Mouse (Mus musculus) hindbrain, embryonic 15.5 days (tissue): Measurements from ENCODE around the gene Ascl1. TPM values are rescaled to one million over a fixed set of nuclear protein-coding genes. Genes with fewer than 3 reads are reported as not detected.

Experiments used
- ATAC-seq: fragments of 200-750 bp; cut with Nextera tagmentation; 2 replicates; pipeline ENCODE4 v1.8.0; 2017; ENCODE audit warnings: low read depth, moderate number of reproducible peaks, moderate TSS enrichment; ENCODE audit not compliant: low FRiP score
- H3K27ac ChIP-seq: fragments of 300-500 bp; sonication (generic); replicated peaks from 2 replicates; pipeline ENCODE4 v1.5.1; 2015; ENCODE audit warnings: mild to moderate bottlenecking, inconsistent platforms
- H3K27me3 ChIP-seq: fragments of 300-500 bp; sonication (generic); 2 replicates; pipeline ENCODE4 v1.6.1; 2015; ENCODE audit warnings: control low read depth, inconsistent platforms
- H3K36me3 ChIP-seq: fragments of 300-500 bp; sonication (generic); 2 replicates; pipeline ENCODE4 v1.6.1; 2015; ENCODE audit warnings: control low read depth, inconsistent platforms
- H3K4me1 ChIP-seq: fragments of 300-500 bp; sonication (generic); replicated peaks from 2 replicates; pipeline ENCODE4 v1.6.1; 2015; ENCODE audit warnings: control low read depth, inconsistent platforms
- H3K4me2 ChIP-seq: fragments of 300-500 bp; sonication (generic); 2 replicates; pipeline ENCODE4 v1.6.1; 2015; ENCODE audit warnings: moderate library complexity, mild to moderate bottlenecking, inconsistent platforms
- H3K4me3 ChIP-seq: fragments of 300-500 bp; sonication (generic); 2 replicates; pipeline ENCODE4 v1.5.1; 2015; ENCODE audit warnings: mild to moderate bottlenecking, inconsistent platforms
- H3K9ac ChIP-seq: fragments of 300-500 bp; sonication (generic); 2 replicates; pipeline ENCODE4 v1.6.1; 2015; ENCODE audit warnings: inconsistent platforms
- H3K9me3 ChIP-seq: fragments of 300-500 bp; sonication (generic); 2 replicates; pipeline ENCODE4 v1.6.1; 2016; ENCODE audit warnings: control low read depth, inconsistent platforms
- WGBS: fragments of 180-500 bp; shearing (Covaris S2); methylation state at CpG from one replicate; pipeline ENCODE4 v1.1.7; 2015; 5-methylcytosine and 5-hydroxymethylcytosine counted together
- polyA plus RNA-seq: library from polyadenylated mRNA; unstranded; fragments of >200 nt; fragmentation: Nextera tagmentation; extraction: Ambion mirVana; gene quantifications from 2 replicates; pipeline ENCODE4 v1.2.1, GENCODE M21; 2015

The Ascl1 gene
- polyA plus RNA-seq, 1 experiment from 2014 or later, result 11.1 TPM

- WGBS, result 3% methylated on average over 17 of the region's 17 CpGs
- no peaks in the 10 kb centered on the region for H3K9me3 ChIP-seq
- peaks cover 51% of the 10 kb centered on the region for H3K4me1 ChIP-seq
- peak overlapping the region; percentile 75 for H3K27ac ChIP-seq
- no peaks in the 10 kb centered on the region for H3K27me3 ChIP-seq
- ATAC-seq, result 0 out of 2 replicates have a peak, but pooled peaks have one; percentile 13
- H3K36me3 ChIP-seq, result no peaks in the 10 kb centered on the region
- H3K4me2 ChIP-seq, result peak overlapping the region; percentile 90
- H3K4me3 ChIP-seq, result peak overlapping the region; percentile 42
- H3K9ac ChIP-seq, result peak overlapping the region; percentile 46
Observed at GRCm38 (mm10) chr10:87484831-87485720, 8.4 kb downstream of the Ascl1 start.

- 38% methylated on average over 5 of the region's 5 CpGs for WGBS
- H3K27ac ChIP-seq, result no peak overlapping the region
- ATAC-seq, result no peak
- H3K4me1 ChIP-seq, result peaks cover 7% of the 10 kb centered on the region; the same call in 1 of the 2 replicates
- no peaks in the 10 kb centered on the region for H3K27me3 ChIP-seq
- no peaks in the 10 kb centered on the region for H3K9me3 ChIP-seq
- H3K9ac ChIP-seq, result no peak overlapping the region
- H3K36me3 ChIP-seq, result no peaks in the 10 kb centered on the region
- H3K4me2 ChIP-seq, result no peak overlapping the region
- H3K4me3 ChIP-seq, result no peak overlapping the region
Observed at GRCm38 (mm10) chr10:87477895-87478294, 15.6 kb downstream of the Ascl1 start.

GRCm38 (mm10) chr10:87474971-87475370 is 18.5 kb downstream of the Ascl1 start:
- peaks cover 7% of the 10 kb centered on the region; the same call in 1 of the 2 replicates for H3K4me1 ChIP-seq
- no peaks in the 10 kb centered on the region for H3K27me3 ChIP-seq
- no peaks in the 10 kb centered on the region for H3K9me3 ChIP-seq
- no peak overlapping the region for H3K27ac ChIP-seq
- no peak for ATAC-seq
- no peak overlapping the region for H3K9ac ChIP-seq
- H3K36me3 ChIP-seq, result no peaks in the 10 kb centered on the region
- WGBS, result 52% methylated on average over 2 of the region's 2 CpGs
- no peak overlapping the region for H3K4me2 ChIP-seq
- no peak overlapping the region for H3K4me3 ChIP-seq

- WGBS, result 18% methylated on average over 10 of the region's 10 CpGs
- Histone ChIP-seq H3K9ac (no peak overlapping the region), H3K27me3 (no peaks in the 10 kb centered on the region), H3K9me3 (no peaks in the 10 kb centered on the region), H3K4me3 (no peak overlapping the region), H3K4me2 (no peak overlapping the region), H3K36me3 (no peaks in the 10 kb centered on the region), H3K4me1 (peaks cover 7% of the 10 kb centered on the region; the same call in 1 of the 2 replicates), H3K27ac (no peak overlapping the region)
- ATAC-seq, result peak; percentile 63
Observed at GRCm38 (mm10) chr10:87473475-87474131, 19.9 kb downstream of the Ascl1 start.

- no peak for ATAC-seq
- 89% methylated on average over 3 of the region's 3 CpGs for WGBS
- Histone ChIP-seq H3K9ac (no peak overlapping the region), H3K4me2 (no peak overlapping the region), H3K4me3 (no peak overlapping the region), H3K4me1 (peaks cover 20% of the 10 kb centered on the region; the same call in 1 of the 2 replicates), H3K27me3 (no peaks in the 10 kb centered on the region), H3K9me3 (no peaks in the 10 kb centered on the region), H3K36me3 (no peaks in the 10 kb centered on the region), H3K27ac (no peak overlapping the region)
Observed at GRCm38 (mm10) chr10:87450777-87451176, 42.7 kb downstream of the Ascl1 start.

- 59% methylated on average over 6 of the region's 6 CpGs for WGBS
- Histone ChIP-seq H3K27me3 (no peaks in the 10 kb centered on the region), H3K27ac (no peak overlapping the region), H3K36me3 (no peaks in the 10 kb centered on the region), H3K9me3 (no peaks in the 10 kb centered on the region), H3K4me1 (peaks cover 20% of the 10 kb centered on the region; the same call in 1 of the 2 replicates), H3K4me2 (no peak overlapping the region), H3K9ac (no peak overlapping the region), H3K4me3 (no peak overlapping the region)
- no peak for ATAC-seq
Observed at GRCm38 (mm10) chr10:87449368-87449767, 44.1 kb downstream of the Ascl1 start.

GRCm38 (mm10) chr10:87448257-87448656 is 45.2 kb downstream of the Ascl1 start:
- no peak overlapping the region for H3K9ac ChIP-seq
- 26% methylated on average over 5 of the region's 5 CpGs for WGBS
- H3K4me3 ChIP-seq, result no peak overlapping the region
- ATAC-seq, result no peak
- H3K36me3 ChIP-seq, result no peaks in the 10 kb centered on the region
- H3K4me2 ChIP-seq, result peak overlapping the region; percentile 42; the same call in 1 of the 2 replicates
- H3K27ac ChIP-seq, result peak overlapping the region; percentile 65
- peaks cover 20% of the 10 kb centered on the region; the same call in 1 of the 2 replicates for H3K4me1 ChIP-seq
- no peaks in the 10 kb centered on the region for H3K27me3 ChIP-seq
- H3K9me3 ChIP-seq, result no peaks in the 10 kb centered on the region

- Histone ChIP-seq H3K27me3 (no peaks in the 10 kb centered on the region), H3K4me3 (no peak overlapping the region), H3K36me3 (no peaks in the 10 kb centered on the region), H3K4me2 (peak overlapping the region; percentile 42), H3K9me3 (no peaks in the 10 kb centered on the region), H3K4me1 (peaks cover 20% of the 10 kb centered on the region; the same call in 1 of the 2 replicates), H3K27ac (peak overlapping the region; percentile 65; the same call in 1 of the 2 replicates), H3K9ac (no peak overlapping the region)
- peak; percentile 98 for ATAC-seq
- 1% methylated on average over 9 of the region's 9 CpGs for WGBS
Observed at GRCm38 (mm10) chr10:87447754-87448095, 45.7 kb downstream of the Ascl1 start.

- H3K27me3 ChIP-seq, result no peaks in the 10 kb centered on the region
- H3K36me3 ChIP-seq, result no peaks in the 10 kb centered on the region
- ATAC-seq, result peak; percentile 21; the same call in 1 of the 2 replicates
- H3K9me3 ChIP-seq, result no peaks in the 10 kb centered on the region
- H3K4me3 ChIP-seq, result no peak overlapping the region
- H3K4me2 ChIP-seq, result peak overlapping the region; percentile 42
- H3K4me1 ChIP-seq, result peaks cover 20% of the 10 kb centered on the region; the same call in 1 of the 2 replicates
- 13% methylated on average over 12 of the region's 13 CpGs for WGBS
- peak overlapping the region; percentile 12 for H3K27ac ChIP-seq
- no peak overlapping the region for H3K9ac ChIP-seq
Observed at GRCm38 (mm10) chr10:87446829-87447753, 46.4 kb downstream of the Ascl1 start.

- peaks cover 20% of the 10 kb centered on the region; the same call in 1 of the 2 replicates for H3K4me1 ChIP-seq
- no peak overlapping the region for H3K9ac ChIP-seq
- no peak for ATAC-seq
- no peaks in the 10 kb centered on the region for H3K27me3 ChIP-seq
- H3K9me3 ChIP-seq, result no peaks in the 10 kb centered on the region
- H3K27ac ChIP-seq, result no peak overlapping the region; the same call in 1 of the 2 replicates
- no peak overlapping the region for H3K4me2 ChIP-seq
- H3K4me3 ChIP-seq, result no peak overlapping the region
- 61% methylated on average over 2 of the region's 2 CpGs for WGBS
- no peaks in the 10 kb centered on the region for H3K36me3 ChIP-seq
Observed at GRCm38 (mm10) chr10:87446139-87446828, 47.2 kb downstream of the Ascl1 start.
